Mouse (Mus musculus): ENCODE results near the gene Usp21.

Usp21 gene

GRCm38 (mm10) chr1:171284491-171284890, 3.3 kb downstream of the Usp21 start:
- no peak for DNase-seq (ENCODE audit: low read depth, low spot score)

- DNase-seq (ENCODE audit: low read depth, low spot score), result no peak
These were observed 4.3 kb downstream of the Usp21 start for GRCm38 (mm10) chr1:171283188-171284160.

GRCm38 (mm10) chr1:171282086-171282805, 5.5 kb downstream of the Usp21 start:
- no peak for DNase-seq (ENCODE audit: low read depth, low spot score)

GRCm38 (mm10) chr1:171281528-171281923, 6.3 kb downstream of the Usp21 start:
- peak; percentile 61 for DNase-seq (ENCODE audit: low read depth, low spot score)

GRCm38 (mm10) chr1:171280916-171281527, 6.8 kb downstream of the Usp21 start, which contains the start of gene Ppox:
TSS of gene Ppox (minus strand) at chr1:171281186.
- DNase-seq (ENCODE audit: low read depth, low spot score), result peak; percentile 99

- DNase-seq (ENCODE audit: low read depth, low spot score), result no peak
These were observed 7.4 kb downstream of the Usp21 start for GRCm38 (mm10) chr1:171280250-171280915.

- no peak for DNase-seq (ENCODE audit: low read depth, low spot score)
These were observed 8.1 kb downstream of the Usp21 start for GRCm38 (mm10) chr1:171279721-171280120.

- DNase-seq (ENCODE audit: low read depth, low spot score), result no peak
These were observed 8.6 kb downstream of the Usp21 start for GRCm38 (mm10) chr1:171279012-171279705.

- DNase-seq (ENCODE audit: low read depth, low spot score), result no peak
These were observed 9.4 kb downstream of the Usp21 start for GRCm38 (mm10) chr1:171278436-171278835.

- DNase-seq (ENCODE audit: low read depth, low spot score), result no peak
These were observed 10.1 kb downstream of the Usp21 start for GRCm38 (mm10) chr1:171277736-171278135.

GRCm38 (mm10) chr1:171276110-171276748, 11.6 kb downstream of the Usp21 start:
- DNase-seq (ENCODE audit: low read depth, low spot score), result no peak

GRCm38 (mm10) chr1:171275144-171275734, 12.6 kb downstream of the Usp21 start:
- no peak for DNase-seq (ENCODE audit: low read depth, low spot score)

GRCm38 (mm10) chr1:171274171-171274570, 13.6 kb downstream of the Usp21 start:
- no peak for DNase-seq (ENCODE audit: low read depth, low spot score)

GRCm38 (mm10) chr1:171272086-171272485, 15.7 kb downstream of the Usp21 start:
- no peak for DNase-seq (ENCODE audit: low read depth, low spot score)

GRCm38 (mm10) chr1:171271622-171272021, 16.2 kb downstream of the Usp21 start:
- no peak for DNase-seq (ENCODE audit: low read depth, low spot score)

GRCm38 (mm10) chr1:171271196-171271595, 16.6 kb downstream of the Usp21 start:
- DNase-seq (ENCODE audit: low read depth, low spot score), result no peak

GRCm38 (mm10) chr1:171270573-171270900, 17.3 kb downstream of the Usp21 start:
- no peak for DNase-seq (ENCODE audit: low read depth, low spot score)

- DNase-seq (ENCODE audit: low read depth, low spot score), result peak; percentile 81
These were observed 17.8 kb downstream of the Usp21 start, which contains the start of gene B4galt3 for GRCm38 (mm10) chr1:171269848-171270572. TSS of gene B4galt3 (plus strand) at chr1:171270328.

GRCm38 (mm10) chr1:171268341-171268740, 19.4 kb downstream of the Usp21 start:
- DNase-seq (ENCODE audit: low read depth, low spot score), result no peak
